Comparison of ENCODE assay signal across 15 mouse cellular contexts in genomic region chr15:86367247-86367646, GRCm38 (mm10).
A peak's percentile ranks its signal among the peaks of the same experiment; 100 is the strongest.
DNase-seq lines count a peak whose midpoint lies in the region; ATAC-seq lines count a peak whose summit lies in the region.
"Had no signal": no experiment of that assay in that cellular context is flagged by ENCODE, and none has a peak within 500 bp of the region (broad histone marks: within the 10 kb centered on the region; RNA-seq: fewer than 3 reads in every experiment).

No protein-coding gene starts in this region.

- no peak overlapping the region for H3K4me3 ChIP-seq in neural tube, embryonic 15.5 days (replicated peaks)
- H3K4me3 ChIP-seq: embryonic facial prominence, embryonic 10.5 days; heart, embryonic 15.5 days had no signal

- peaks cover 62% of the 10 kb centered on the region for H3K4me1 ChIP-seq in neural tube, embryonic 15.5 days

- WGBS in neural tube, embryonic 15.5 days = 40% methylated on average over 8 of the region's 8 CpGs

- no peak for ATAC-seq in cerebellum, adult (ENCODE audit: insufficient number of reproducible peaks, low FRiP score, low TSS enrichment)
- ATAC-seq in neural tube, embryonic 15.5 days (ENCODE audit: low FRiP score) = no peak
- ATAC-seq: intestine, embryonic 16.5 days; liver, postnatal 0 days had no signal

- no peaks in the 10 kb centered on the region for H3K36me3 ChIP-seq in neural tube, embryonic 15.5 days
- H3K36me3 ChIP-seq: embryonic facial prominence, embryonic 10.5 days; heart, embryonic 15.5 days had no signal

- no peaks in the 10 kb centered on the region for H3K9me3 ChIP-seq in neural tube, embryonic 15.5 days (replicated peaks)
- H3K9me3 ChIP-seq: embryonic facial prominence, embryonic 10.5 days; heart, embryonic 15.5 days had no signal

- no peaks in the 10 kb centered on the region for H3K27me3 ChIP-seq in neural tube, embryonic 15.5 days (replicated peaks)
- H3K27me3 ChIP-seq: heart, embryonic 15.5 days had no signal

- no peak overlapping the region for H3K4me2 ChIP-seq in neural tube, embryonic 15.5 days
- H3K4me2 ChIP-seq: heart, embryonic 15.5 days had no signal

- H3K27ac ChIP-seq in neural tube, embryonic 15.5 days (replicated peaks) = peak overlapping the region; percentile 43; the same call in 1 of the 2 replicates
- H3K27ac ChIP-seq: embryonic facial prominence, embryonic 10.5 days; heart, embryonic 15.5 days had no signal

- H3K9ac ChIP-seq in neural tube, embryonic 15.5 days (replicated peaks) = no peak overlapping the region
- H3K9ac ChIP-seq: heart, embryonic 15.5 days; liver, postnatal 0 days had no signal

- peak; percentile 30 for DNase-seq in cerebellum, postnatal 14 days
- DNase-seq in layer of hippocampus, postnatal 10 days (ENCODE audit: low spot score in 2 of 2) = peak; percentile 36 to 47
- no peak for DNase-seq in layer of hippocampus, adult 9-11 months
- DNase-seq in right cerebral cortex, postnatal 4 days = peak; percentile 32
- no peak for DNase-seq in right cerebral cortex, adult 18-20 months
- no peak for DNase-seq in spleen, adult 18-20 months
- DNase-seq: B cell, adult 2 months; cerebellum, adult 11-12 months; kidney, postnatal 10 days; liver, postnatal 0 days had no signal

Comparison
In these comparisons a context has a peak if more than half of its experiments do, and no peak if none do; other contexts are left out.
1. DNase-seq: peak in cerebellum, postnatal 14 days (2 of 2), layer of hippocampus, postnatal 10 days (2 of 2) and right cerebral cortex, postnatal 4 days (single experiment); none in layer of hippocampus, adult 9-11 months (single experiment), right cerebral cortex, adult 18-20 months (single experiment) and spleen, adult 18-20 months (0 of 2).